Comparison of ENCODE assay signal across 10 mouse cellular contexts in genomic region chr6:54204931-54205330, GRCm38 (mm10).
DNase-seq lines count a peak whose midpoint lies in the region; ATAC-seq and TF ChIP-seq lines count a peak whose summit lies in the region.
"Had no signal": no experiment of that assay in that cellular context is flagged by ENCODE, and none has a peak within 500 bp of the region (broad histone marks: within the 10 kb centered on the region; RNA-seq: fewer than 3 reads in every experiment).

No protein-coding gene starts in this region.

- peaks cover 47% of the 10 kb centered on the region for H3K4me1 ChIP-seq in forebrain, embryonic 10.5 days
- no peaks in the 10 kb centered on the region for H3K4me1 ChIP-seq in forebrain, embryonic 16.5 days (replicated peaks; ENCODE audit: control insufficient read depth, insufficient read depth, low read length)
- no peaks in the 10 kb centered on the region for H3K4me1 ChIP-seq in thymus, adult 2 months (replicated peaks; ENCODE audit: control insufficient read depth, insufficient read depth, low read length)
- H3K4me1 ChIP-seq in kidney, postnatal 0 days (replicated peaks; ENCODE audit: insufficient read depth, low read length) = no peaks in the 10 kb centered on the region
- H3K4me1 ChIP-seq: limb, embryonic 15.5 days had no signal

- H3K9me3 ChIP-seq in forebrain, embryonic 10.5 days = no peaks in the 10 kb centered on the region
- no peaks in the 10 kb centered on the region for H3K9me3 ChIP-seq in forebrain, embryonic 16.5 days (ENCODE audit: control insufficient read depth, low read length)
- no peaks in the 10 kb centered on the region for H3K9me3 ChIP-seq in kidney, postnatal 0 days (replicated peaks; ENCODE audit: low read length)
- H3K9me3 ChIP-seq: limb, embryonic 15.5 days had no signal

- DNase-seq in forebrain, embryonic 10.5 days (ENCODE audit: extremely low spot score, low spot score) = no peak
- peak; percentile 17 for DNase-seq in thymus, postnatal 0 days (ENCODE audit: low spot score)
- DNase-seq in thymus, adult 2 months = no peak
- DNase-seq in kidney, postnatal 0 days (ENCODE audit: low spot score) = peak; percentile 78
- no peak for DNase-seq in Muller cell, postnatal 12 days (ENCODE audit: inconsistent ontology term)
- DNase-seq in T-cell, adult 2 months (ENCODE audit: low spot score) = no peak
- DNase-seq in thymus, postnatal 36 days = no peak
- DNase-seq: cerebellum, adult 11-12 months had no signal

- H3K4me3 ChIP-seq in forebrain, embryonic 10.5 days = no peak overlapping the region
- no peak overlapping the region for H3K4me3 ChIP-seq in forebrain, embryonic 16.5 days (replicated peaks; ENCODE audit: low read length)
- H3K4me3 ChIP-seq in thymus, adult 2 months (ENCODE audit: control insufficient read depth, insufficient read depth, low read length) = no peak overlapping the region
- no peak overlapping the region for H3K4me3 ChIP-seq in kidney, postnatal 0 days (replicated peaks; ENCODE audit: low read depth, low read length)
- H3K4me3 ChIP-seq: limb, embryonic 15.5 days had no signal

- 35% methylated on average over 2 of the region's 2 CpGs for WGBS in forebrain, embryonic 10.5 days
- 28% methylated on average over 2 of the region's 2 CpGs for WGBS in forebrain, embryonic 16.5 days
- WGBS in thymus, adult 2 months = 65% methylated on average over 2 of the region's 2 CpGs
- WGBS in kidney, postnatal 0 days = 51% methylated on average over 2 of the region's 2 CpGs

- peaks cover 30% of the 10 kb centered on the region; the same call in 1 of the 2 replicates for H3K27me3 ChIP-seq in forebrain, embryonic 10.5 days (ENCODE audit: poor library complexity, severe bottlenecking)
- H3K27me3 ChIP-seq in forebrain, embryonic 16.5 days (replicated peaks; ENCODE audit: control insufficient read depth, insufficient read depth, low read length) = no peaks in the 10 kb centered on the region
- no peaks in the 10 kb centered on the region for H3K27me3 ChIP-seq in thymus, adult 2 months (ENCODE audit: control insufficient read depth, insufficient read depth, low read length)
- no peaks in the 10 kb centered on the region for H3K27me3 ChIP-seq in kidney, postnatal 0 days (ENCODE audit: insufficient read depth, low read length)
- H3K27me3 ChIP-seq: limb, embryonic 15.5 days had no signal

- no peaks in the 10 kb centered on the region for H3K36me3 ChIP-seq in forebrain, embryonic 10.5 days (replicated peaks)
- H3K36me3 ChIP-seq in forebrain, embryonic 16.5 days (ENCODE audit: control insufficient read depth, insufficient read depth) = no peaks in the 10 kb centered on the region
- H3K36me3 ChIP-seq in thymus, adult 2 months (ENCODE audit: control insufficient read depth, insufficient read depth, low read length) = no peaks in the 10 kb centered on the region
- no peaks in the 10 kb centered on the region for H3K36me3 ChIP-seq in kidney, postnatal 0 days (ENCODE audit: insufficient read depth, low read length)
- H3K36me3 ChIP-seq: limb, embryonic 15.5 days had no signal

- H3K27ac ChIP-seq in forebrain, embryonic 10.5 days = 0 out of 2 replicates have a peak overlapping the region, but pooled peaks have one; percentile 44
- no peak overlapping the region for H3K27ac ChIP-seq in forebrain, embryonic 16.5 days (ENCODE audit: low read length)
- H3K27ac ChIP-seq in thymus, adult 2 months (ENCODE audit: control insufficient read depth, insufficient read depth, low read length) = no peak overlapping the region
- no peak overlapping the region for H3K27ac ChIP-seq in kidney, postnatal 0 days
- H3K27ac ChIP-seq: limb, embryonic 15.5 days had no signal

- no peak for ATAC-seq in forebrain, embryonic 16.5 days
- ATAC-seq in kidney, postnatal 0 days (replicated peaks; ENCODE audit: low FRiP score, low read depth) = 0 out of 2 replicates have a peak, but pooled peaks have one; percentile 41

- no peak for TF ChIP-seq CTCF in thymus, adult 2 months (IDR thresholded peaks at IDR 0.05; ENCODE audit: borderline replicate concordance, control insufficient read depth, extremely low read depth, insufficient read depth, low read length, poor library complexity)
- peak; percentile 75 for TF ChIP-seq CTCF in kidney, postnatal 0 days (IDR thresholded peaks at IDR 0.05; ENCODE audit: low read depth)

- no peak overlapping the region for H3K9ac ChIP-seq in forebrain, embryonic 16.5 days (replicated peaks; ENCODE audit: low read depth, low read length)
- no peak overlapping the region for H3K9ac ChIP-seq in kidney, postnatal 0 days (ENCODE audit: low read depth, low read length)
- H3K9ac ChIP-seq: limb, embryonic 15.5 days had no signal

- no peak for TF ChIP-seq POLR2A in thymus, adult 2 months (IDR thresholded peaks at IDR 0.05; ENCODE audit: control insufficient read depth, extremely low read depth, insufficient read depth, low read length, poor library complexity)

- no peak overlapping the region for H3K4me2 ChIP-seq in forebrain, embryonic 16.5 days (ENCODE audit: low read length)
- no peak overlapping the region for H3K4me2 ChIP-seq in kidney, postnatal 0 days (ENCODE audit: low read length)
- H3K4me2 ChIP-seq: limb, embryonic 15.5 days had no signal

Comparison
In these comparisons a context has a peak if more than half of its experiments do, and no peak if none do; other contexts are left out.
1. DNase-seq: peak in thymus, postnatal 0 days (single experiment) and kidney, postnatal 0 days (single experiment); none in forebrain, embryonic 10.5 days (single experiment), thymus, adult 2 months (single experiment), Muller cell, postnatal 12 days (single experiment), T-cell, adult 2 months (single experiment) and thymus, postnatal 36 days (0 of 2).